Mouse (Mus musculus) thymus, adult 2 months (tissue): Measurements from ENCODE around the gene Dnal1. TPM values are rescaled to one million over a fixed set of nuclear protein-coding genes. Genes with fewer than 3 reads are reported as not detected.

Source experiments
- DNase-seq: peaks from one replicate; pipeline ENCODE4 v3.0.0; 2021
- H3K27ac ChIP-seq: fragments of 200-500 bp; 2 replicates; pipeline ENCODE4 v1.5.1; 2012; ENCODE audit warnings: low read length, control low read depth; ENCODE audit not compliant: control insufficient read depth, insufficient read depth
- H3K27me3 ChIP-seq: fragments of 200-500 bp; 2 replicates; pipeline ENCODE4 v1.6.1; 2012; ENCODE audit warnings: mild to moderate bottlenecking, low read length, moderate library complexity, mixed read lengths; ENCODE audit not compliant: control insufficient read depth, insufficient read depth
- H3K36me3 ChIP-seq: fragments of 200-500 bp; 2 replicates; pipeline ENCODE4 v1.6.1; 2012; ENCODE audit warnings: mild to moderate bottlenecking, low read length, moderate library complexity; ENCODE audit not compliant: control insufficient read depth, insufficient read depth
- H3K4me1 ChIP-seq: fragments of 200-500 bp; replicated peaks from 2 replicates; pipeline ENCODE4 v1.6.1; 2012; ENCODE audit warnings: low read length; ENCODE audit not compliant: control insufficient read depth, insufficient read depth
- H3K4me3 ChIP-seq: fragments of 200-500 bp; 2 replicates; pipeline ENCODE4 v1.5.1; 2012; ENCODE audit warnings: mild to moderate bottlenecking, low read length, control low read depth, moderate library complexity; ENCODE audit not compliant: control insufficient read depth, insufficient read depth
- CTCF ChIP-seq: fragments of 200-500 bp; IDR thresholded peaks from 2 replicates; pipeline ENCODE4 v1.5.1; 2012; ENCODE audit warnings: mild to moderate bottlenecking, control low read depth, low read length, moderate library complexity, borderline replicate concordance; ENCODE audit not compliant: control insufficient read depth, poor library complexity, insufficient read depth; ENCODE audit errors: extremely low read depth
- POLR2A ChIP-seq: fragments of 200-500 bp; IDR thresholded peaks from 2 replicates; pipeline ENCODE4 v1.6.1; 2012; ENCODE audit warnings: mild to moderate bottlenecking, low read length, control low read depth, moderate library complexity; ENCODE audit not compliant: control insufficient read depth, poor library complexity, insufficient read depth; ENCODE audit errors: extremely low read depth
- WGBS: fragments of 180-500 bp; shearing (Covaris S2); methylation state at CpG from one replicate; pipeline ENCODE4 v1.1.7; 2018; 5-methylcytosine and 5-hydroxymethylcytosine counted together
- polyA plus RNA-seq: library from polyadenylated mRNA; depleted of rRNA; stranded (reverse); fragments of >200 nt; gene quantifications from 2 replicates; pipeline ENCODE4 v1.2.3, GENCODE M21; 2012; rRNA removed

Gene Dnal1
- polyA plus RNA-seq, 1 experiment: 3.0 TPM

DNA sequence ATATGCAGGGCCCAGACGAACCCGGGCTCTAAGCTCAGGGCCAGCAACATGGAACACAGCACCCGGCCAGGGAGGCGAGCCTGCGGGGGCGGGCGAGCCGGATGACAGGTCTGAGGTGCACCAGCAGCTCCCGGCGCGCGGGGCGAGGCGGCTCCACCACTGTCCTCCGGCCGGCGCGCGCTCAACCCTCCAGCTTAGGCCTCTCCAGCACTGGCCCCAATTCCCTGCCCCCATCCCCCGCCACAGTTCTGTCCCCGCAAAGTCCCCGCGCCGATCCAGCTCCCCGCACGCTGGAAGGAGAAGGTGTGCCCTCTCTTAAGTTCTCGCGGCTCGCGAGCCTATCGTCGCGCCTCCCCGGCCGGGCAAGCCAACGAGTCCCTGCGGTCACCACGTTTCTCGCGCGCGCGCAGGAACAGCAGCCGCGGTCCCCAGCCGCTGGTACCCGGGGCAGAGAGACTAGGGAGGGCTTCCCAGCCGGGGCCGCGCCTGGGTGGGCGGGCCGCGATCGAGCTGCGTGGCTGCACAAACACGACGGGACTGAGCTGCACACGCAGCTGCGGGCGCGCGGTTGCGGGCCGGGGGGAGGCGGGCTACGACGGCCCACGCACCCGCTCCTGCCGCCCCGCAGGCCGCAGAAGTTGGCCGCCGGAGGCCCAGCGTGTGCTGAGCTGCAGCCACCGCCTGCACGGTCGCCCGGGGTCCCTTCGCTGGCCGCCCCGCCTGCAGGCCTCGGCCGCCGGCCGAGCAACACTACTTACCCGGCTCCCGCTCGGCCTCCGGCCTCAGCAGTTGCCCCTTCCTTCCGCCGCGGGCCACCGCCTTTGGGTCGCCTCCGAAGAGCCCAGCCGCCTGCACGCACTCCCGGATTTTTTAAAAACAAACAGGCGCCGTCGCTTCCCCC lies 78.8 kb downstream of the Dnal1 start:
- Histone ChIP-seq H3K36me3 (no peaks in the 10 kb centered on the region), H3K27ac (no peak overlapping the region), H3K27me3 (no peaks in the 10 kb centered on the region), H3K4me3 (peak overlapping the region; percentile 60), H3K4me1 (peaks cover 36% of the 10 kb centered on the region)
- WGBS: under 1% methylated on average over 93 of the region's 102 CpGs
- TF ChIP-seq CTCF (no peak), POLR2A (no peak)
- peak; percentile 51 for DNase-seq

DNA sequence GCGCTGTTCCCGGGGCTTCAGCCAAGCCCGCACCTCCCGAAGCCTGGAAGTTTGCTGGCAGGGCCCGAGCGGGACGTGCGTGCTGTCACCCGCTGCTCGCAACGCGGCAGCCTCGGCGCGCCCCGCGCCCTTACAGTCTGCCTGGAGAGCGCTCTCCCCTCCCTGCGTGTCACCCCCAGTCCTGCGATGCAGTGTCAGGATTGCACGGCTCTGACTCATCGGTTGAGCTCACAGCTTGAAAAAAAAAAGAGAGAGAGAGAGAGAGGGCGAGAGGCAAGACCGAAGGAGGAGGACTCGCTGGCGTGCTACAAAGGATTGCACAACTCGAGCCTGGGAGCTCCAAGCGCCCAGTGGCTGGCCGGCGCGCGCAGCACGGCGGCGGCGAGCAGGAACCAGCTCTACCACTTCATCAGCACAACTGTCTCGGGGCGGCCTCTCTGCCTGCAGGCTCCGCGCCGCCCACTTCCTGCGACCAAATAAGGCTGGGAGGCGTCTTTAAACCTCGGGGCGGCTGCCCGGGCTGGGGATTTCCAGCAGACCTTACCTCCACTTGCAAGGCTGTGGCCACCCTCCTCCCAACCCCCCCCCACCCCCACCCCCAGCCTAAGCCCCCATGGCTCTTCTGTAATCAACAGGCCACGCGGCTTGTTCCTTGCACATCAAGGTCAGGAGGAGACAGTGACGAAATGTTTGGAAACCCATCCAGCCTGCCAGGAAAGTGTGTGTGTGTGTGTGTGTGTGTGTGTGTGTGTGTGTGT lies 79.7 kb downstream of the Dnal1 start:
- DNase-seq: peak; percentile 92
- TF ChIP-seq CTCF (no peak), POLR2A (peak; percentile 30; the same call in 1 of the 2 replicates)
- peak overlapping the region; percentile 60 for H3K4me3 ChIP-seq
- no peaks in the 10 kb centered on the region for H3K36me3 ChIP-seq
- no peaks in the 10 kb centered on the region for H3K27me3 ChIP-seq
- peaks cover 28% of the 10 kb centered on the region for H3K4me1 ChIP-seq
- H3K27ac ChIP-seq: no peak overlapping the region
- 1% methylated on average over 48 of the region's 49 CpGs for WGBS

DNA sequence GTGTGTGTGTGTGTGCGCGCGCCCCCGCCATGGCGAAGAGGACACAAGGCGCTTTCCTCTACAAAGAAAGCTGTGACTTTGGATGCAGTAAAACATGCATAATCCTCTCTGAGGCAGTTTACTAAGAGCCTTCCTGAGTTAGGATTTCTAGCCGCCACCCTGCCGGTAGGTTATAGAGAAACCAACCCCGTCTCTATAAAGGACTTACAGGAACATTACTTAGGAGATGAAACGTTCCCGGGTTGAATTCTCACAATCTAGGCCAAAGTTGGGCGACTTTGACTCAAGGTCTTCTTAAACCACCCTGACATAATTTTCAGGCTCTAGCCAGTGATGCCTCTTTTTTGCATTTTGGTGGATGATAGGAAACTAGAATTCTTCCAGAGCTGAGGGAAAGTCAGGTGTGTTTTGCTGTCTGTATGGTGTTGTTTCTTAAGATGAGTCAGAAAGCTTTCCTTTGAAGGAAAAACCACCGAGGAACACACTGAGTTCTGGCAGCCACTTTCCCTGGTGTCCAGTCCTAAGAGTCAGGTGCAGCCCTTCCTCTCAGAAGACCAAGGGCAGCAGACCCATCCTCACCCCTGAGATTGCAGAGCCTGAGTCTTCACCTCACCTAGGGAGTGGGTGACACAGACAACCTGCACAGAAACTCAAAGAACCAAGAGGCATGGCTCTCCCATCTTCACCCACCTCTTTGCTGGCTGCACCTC lies 80.4 kb downstream of the Dnal1 start:
- no peak for TF ChIP-seq CTCF
- no peak for DNase-seq
- Histone ChIP-seq H3K27ac (no peak overlapping the region), H3K27me3 (no peaks in the 10 kb centered on the region), H3K4me3 (peak overlapping the region; percentile 22), H3K4me1 (peaks cover 22% of the 10 kb centered on the region), H3K36me3 (no peaks in the 10 kb centered on the region)
- 7% methylated on average over 13 of the region's 13 CpGs for WGBS

DNA sequence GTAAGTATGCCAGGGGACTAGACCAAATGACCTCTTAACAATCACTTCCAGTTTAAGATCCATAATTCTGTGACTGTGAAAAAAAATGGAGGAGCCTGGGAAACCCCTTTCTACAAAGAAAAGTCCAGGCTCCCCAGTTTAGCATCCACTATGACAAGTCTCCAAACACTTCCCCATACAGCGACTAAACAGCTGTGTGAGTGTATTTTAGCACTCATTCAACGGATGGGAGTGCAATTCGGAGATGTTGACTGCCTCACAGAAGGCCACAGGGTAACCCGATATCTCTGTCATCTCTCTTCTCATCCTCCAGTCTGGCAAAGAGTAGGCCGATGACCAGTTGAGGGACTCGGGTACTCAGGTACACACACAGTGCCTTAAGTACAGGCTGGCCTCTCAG lies 81.0 kb downstream of the Dnal1 start:
- peaks cover 22% of the 10 kb centered on the region for H3K4me1 ChIP-seq
- H3K4me3 ChIP-seq: no peak overlapping the region
- WGBS: 69% methylated on average over 6 of the region's 6 CpGs
- H3K27ac ChIP-seq: no peak overlapping the region
- TF ChIP-seq POLR2A: no peak
- H3K27me3 ChIP-seq: no peaks in the 10 kb centered on the region
- no peak for DNase-seq
- H3K36me3 ChIP-seq: no peaks in the 10 kb centered on the region

Other genes with a start within 250 kb of the Dnal1 start
- gene Numb, start 192.4 kb upstream of the Dnal1 start, polyA plus RNA-seq: 42.0 and 44.4 TPM in 2 replicates
- gene Riox1, start 163.8 kb upstream of the Dnal1 start, polyA plus RNA-seq: 23.9 and 32.9 TPM in 2 replicates
- not detected in 2 replicates for gene Heatr4, start 129.5 kb upstream of the Dnal1 start, polyA plus RNA-seq
- gene Acot2, start 126.5 kb upstream of the Dnal1 start, polyA plus RNA-seq: 9.1 and 11.2 TPM in 2 replicates
- 3.6 TPM in 2 replicates for gene Acot1, start 104.9 kb upstream of the Dnal1 start, polyA plus RNA-seq
- 0.65 and 0.66 TPM in 2 replicates for gene Acot4, start 76.0 kb upstream of the Dnal1 start, polyA plus RNA-seq
- not detected in 2 replicates for gene Gm49366, start 75.4 kb upstream of the Dnal1 start, polyA plus RNA-seq
- not detected in 2 replicates for gene Acot3, start 62.2 kb upstream of the Dnal1 start, polyA plus RNA-seq
- gene Acot5, start 45.0 kb upstream of the Dnal1 start, polyA plus RNA-seq: 1.1 and 1.6 TPM in 2 replicates
- gene Acot6, start 13.7 kb upstream of the Dnal1 start, polyA plus RNA-seq: 1.5 and 1.6 TPM in 2 replicates
- gene Pnma1, start 34.1 kb downstream of the Dnal1 start, polyA plus RNA-seq: 0.24 and 0.28 TPM in 2 replicates
- gene Elmsan1, start 104.5 kb downstream of the Dnal1 start, polyA plus RNA-seq: 26.1 and 30.9 TPM in 2 replicates
- gene Ptgr2, start 170.9 kb downstream of the Dnal1 start, polyA plus RNA-seq: 7.4 and 8.1 TPM in 2 replicates
- 59.1 and 59.5 TPM in 2 replicates for gene Zfp410, start 202.5 kb downstream of the Dnal1 start, polyA plus RNA-seq
- gene Coq6, start 247.3 kb downstream of the Dnal1 start, polyA plus RNA-seq: 63.3 and 70.5 TPM in 2 replicates
- gene Fam161b, start 247.5 kb downstream of the Dnal1 start, polyA plus RNA-seq: 0.94 and 1.2 TPM in 2 replicates